Mouse (Mus musculus): ENCODE measurements around the gene Nutm2. TPM values are rescaled to one million over a fixed set of nuclear protein-coding genes. Genes with fewer than 3 reads are reported as not detected.

The Nutm2 gene
- total RNA-seq (2023; ENCODE audit: inconsistent age), result not detected in 4 replicates

DNA sequence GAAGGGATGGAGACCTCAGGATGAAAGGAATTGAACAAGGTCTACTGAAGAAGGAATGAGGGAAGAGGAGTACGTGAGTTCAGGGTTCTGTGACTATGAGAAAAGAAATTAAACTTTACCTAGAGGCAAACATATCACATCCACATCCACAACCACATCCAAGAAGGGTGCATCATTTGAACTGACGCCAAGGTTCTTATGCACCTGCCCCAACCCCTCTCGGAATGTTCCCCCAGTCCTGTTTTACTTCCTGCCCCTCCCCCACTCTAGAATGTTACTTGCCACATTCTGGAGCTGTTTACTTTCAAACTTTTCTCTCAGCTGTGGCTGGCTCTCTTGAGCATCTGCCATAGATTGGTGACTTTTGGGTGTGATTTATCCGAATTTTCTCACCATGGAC is at the start of gene Nutm2:
Gene Nutm2 (plus strand): TSS at position 301 of the 400 bp plus-strand sequence.

DNA sequence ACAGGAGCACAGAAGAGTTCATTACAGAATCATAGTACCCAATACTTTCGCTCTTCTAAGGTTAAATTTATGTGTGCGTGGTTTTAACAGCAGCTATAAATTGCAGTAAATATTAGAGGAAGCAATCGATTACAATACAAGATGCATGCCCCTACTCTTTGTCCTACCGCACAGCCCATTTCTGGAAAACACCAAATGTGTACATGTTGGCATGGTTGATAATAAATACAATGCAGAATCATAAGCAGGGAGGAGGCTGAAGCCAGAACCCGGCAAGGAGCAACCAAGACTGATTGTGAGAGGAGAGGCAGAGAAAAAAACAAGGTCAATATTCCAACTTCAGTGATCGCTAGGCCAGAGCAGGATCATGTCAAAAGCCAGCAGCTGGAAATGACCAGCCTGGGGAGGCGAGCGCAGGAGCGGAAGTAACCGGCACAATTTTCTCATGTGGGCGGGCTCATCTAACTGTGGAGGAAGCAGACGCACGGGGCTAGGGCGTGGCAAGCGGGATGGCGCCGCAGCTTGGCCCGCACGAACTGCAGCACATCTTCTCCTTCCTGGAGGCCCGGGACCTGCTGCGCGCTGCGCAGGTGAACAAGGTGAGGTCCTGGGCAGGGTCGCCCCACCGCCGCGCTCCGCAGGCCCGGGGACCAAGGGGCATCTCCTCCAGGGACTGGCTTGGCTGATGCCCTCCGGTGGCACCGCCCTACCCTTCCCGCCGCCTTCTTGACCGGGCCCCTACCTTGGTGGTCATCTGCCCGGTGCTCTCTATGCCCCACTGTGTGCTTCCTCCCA is 49.5 kb upstream of the Nutm2 start, which contains the start of gene Fbxw17:
Gene Fbxw17 (plus strand): TSS at position 476 of the 795 bp plus-strand sequence.

GRCm38 (mm10) chr13:50443812-50444211 is 23.3 kb upstream of the Nutm2 start, which contains the start of gene Gm47429:
TSS of gene Gm47429 (minus strand) at chr13:50443912.

Other genes with a start within 250 kb of the Nutm2 start
- gene Gm906, start 217.0 kb upstream of the Nutm2 start, total RNA-seq (2023; ENCODE audit: inconsistent age), result not detected in 4 replicates
- gene Fbxw17, start 49.4 kb upstream of the Nutm2 start, total RNA-seq (2023; ENCODE audit: inconsistent age), result 7.6 to 10.4 TPM (median 9.2 TPM) in 4 replicates
- gene Gm47429, start 23.4 kb upstream of the Nutm2 start, total RNA-seq (2023; ENCODE audit: inconsistent age), result not detected in 4 replicates
- not detected in 4 replicates for gene Gm904, start 175.9 kb downstream of the Nutm2 start, total RNA-seq (2023; ENCODE audit: inconsistent age)
- not detected in 4 replicates for gene Gm8765, start 231.0 kb downstream of the Nutm2 start, total RNA-seq (2023; ENCODE audit: inconsistent age)